Mouse (Mus musculus): ENCODE measurements around the gene Olfr148.

The Olfr148 gene

DNA sequence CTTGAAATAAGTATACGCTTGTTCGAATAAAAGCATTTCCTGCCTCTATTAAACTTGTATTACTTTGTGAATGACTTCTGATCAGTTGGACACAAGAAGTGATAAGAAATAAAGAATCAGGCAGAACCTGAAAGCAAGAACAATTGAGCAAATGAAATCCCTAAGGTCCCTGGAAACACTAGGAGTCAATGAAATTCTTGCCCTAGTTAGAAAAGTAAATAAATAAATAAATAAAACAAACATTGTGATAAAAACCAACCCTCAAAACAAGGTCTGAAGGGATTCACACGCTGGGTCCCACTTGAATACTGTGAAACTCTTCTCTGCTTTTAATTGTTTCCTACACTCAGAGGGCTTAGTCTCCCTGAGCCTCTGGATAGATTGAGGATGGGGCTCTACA lies at the start of gene Olfr148:
TSS of gene Olfr148 (plus strand) at position 301 of the 400 bp plus-strand sequence.
- DNase-seq (ENCODE audit: low read depth, low spot score) = no peak

DNA sequence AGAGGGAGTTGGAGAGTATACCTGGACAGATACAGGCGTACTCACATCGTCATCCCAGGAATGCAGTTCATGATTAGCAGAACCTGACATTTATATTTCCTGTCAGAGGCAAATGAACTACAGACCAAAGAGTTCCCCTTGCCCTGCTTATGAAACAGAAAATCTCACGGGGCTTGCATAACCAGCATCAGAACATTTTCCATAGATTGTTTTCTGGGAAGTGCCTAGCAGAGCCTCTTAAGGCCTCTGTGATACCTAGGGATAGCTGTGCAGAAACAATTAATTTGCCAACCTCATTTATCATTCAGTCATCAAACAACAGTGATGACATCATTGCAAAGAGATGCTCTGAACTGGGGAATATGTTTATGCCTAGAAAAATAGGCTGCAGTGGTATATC lies 35.0 kb upstream of the Olfr148 start, which contains the start of gene Olfr959:
TSS of gene Olfr959 (minus strand) at position 101 of the 400 bp plus-strand sequence.
- DNase-seq (ENCODE audit: low read depth, low spot score) = no peak

DNA sequence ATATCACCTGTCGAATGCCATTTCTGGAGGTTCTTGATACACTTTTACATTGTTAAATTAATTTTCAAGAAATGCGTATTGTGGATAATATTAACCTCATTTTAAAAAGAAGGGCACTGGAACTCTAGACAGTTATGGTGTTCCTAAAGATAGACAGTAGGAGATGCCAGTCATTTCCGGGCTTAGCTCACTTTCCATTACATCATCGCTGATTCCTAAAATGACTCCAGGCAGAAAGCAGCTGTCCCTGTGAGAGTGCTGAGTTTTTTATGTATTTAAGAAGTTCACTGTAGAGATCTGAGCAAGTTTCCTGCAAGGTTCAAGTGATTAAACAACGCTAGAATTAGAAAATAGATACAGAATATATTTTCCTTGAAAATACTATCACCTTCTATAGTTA lies 33.4 kb upstream of the Olfr148 start:
- DNase-seq (ENCODE audit: low read depth, low spot score) = no peak

DNA sequence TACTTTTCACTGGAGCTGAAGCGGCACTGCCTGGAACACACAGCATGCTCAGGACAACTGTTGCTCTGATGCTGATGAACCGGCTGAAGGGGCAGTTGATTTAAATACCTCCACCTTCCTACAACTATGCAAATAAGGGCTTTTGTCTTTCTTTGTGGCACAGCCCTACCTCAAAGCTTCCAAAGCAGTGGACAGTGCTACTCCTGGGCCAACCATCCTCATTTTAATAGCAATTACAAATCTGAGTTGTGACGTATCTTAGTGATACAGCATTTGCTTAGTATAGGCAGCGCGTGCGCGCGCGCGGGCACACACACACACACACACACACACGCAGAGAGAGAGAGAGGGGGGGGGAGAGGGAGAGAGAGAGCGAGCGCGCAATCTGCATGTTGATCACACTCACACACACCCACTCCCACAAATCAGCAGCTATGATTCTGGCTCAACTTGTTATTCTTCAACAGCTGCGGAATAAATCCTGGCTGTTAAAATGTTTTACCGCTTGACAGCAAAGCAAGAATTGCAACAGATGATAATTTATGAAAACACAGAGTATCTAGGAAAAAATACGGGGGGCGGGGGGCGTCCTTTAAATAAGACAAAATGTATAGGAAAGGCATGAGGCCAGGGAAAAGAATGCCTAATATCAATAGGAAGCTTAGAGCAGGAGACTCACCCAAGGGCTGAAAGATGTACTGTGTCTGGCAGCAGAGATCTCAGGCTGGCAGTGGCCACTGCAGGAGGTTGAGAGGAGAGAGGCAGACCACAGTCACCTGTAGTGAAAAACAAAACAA lies 7.7 kb upstream of the Olfr148 start:
- DNase-seq (ENCODE audit: low read depth, low spot score) = no peak

DNA sequence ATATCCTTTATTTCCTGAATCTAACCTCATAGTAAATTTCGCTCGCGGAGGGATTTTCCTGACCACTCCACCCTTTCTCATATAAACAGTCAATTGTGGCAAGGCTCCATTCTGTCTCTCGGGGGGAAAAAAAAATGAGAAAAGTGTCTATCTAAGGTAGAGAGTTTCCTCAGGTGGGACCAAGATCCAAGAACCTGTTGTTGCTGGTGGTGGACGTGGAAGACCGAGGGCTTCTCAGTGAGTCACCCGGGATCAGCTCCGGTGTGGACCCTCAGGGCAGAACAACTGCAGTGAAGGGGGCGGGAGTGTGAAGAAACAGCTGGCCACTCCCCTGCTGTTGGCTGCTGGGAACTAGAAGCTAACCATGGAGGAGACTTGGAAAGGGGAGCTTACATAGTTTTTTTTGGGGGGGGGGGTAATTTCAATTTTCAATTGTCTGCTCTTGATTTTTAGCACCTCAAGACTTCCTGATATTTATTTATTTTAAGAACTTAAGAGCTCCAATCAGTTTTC lies 7.1 kb upstream of the Olfr148 start:
- no peak for DNase-seq (ENCODE audit: low read depth, low spot score)

DNA sequence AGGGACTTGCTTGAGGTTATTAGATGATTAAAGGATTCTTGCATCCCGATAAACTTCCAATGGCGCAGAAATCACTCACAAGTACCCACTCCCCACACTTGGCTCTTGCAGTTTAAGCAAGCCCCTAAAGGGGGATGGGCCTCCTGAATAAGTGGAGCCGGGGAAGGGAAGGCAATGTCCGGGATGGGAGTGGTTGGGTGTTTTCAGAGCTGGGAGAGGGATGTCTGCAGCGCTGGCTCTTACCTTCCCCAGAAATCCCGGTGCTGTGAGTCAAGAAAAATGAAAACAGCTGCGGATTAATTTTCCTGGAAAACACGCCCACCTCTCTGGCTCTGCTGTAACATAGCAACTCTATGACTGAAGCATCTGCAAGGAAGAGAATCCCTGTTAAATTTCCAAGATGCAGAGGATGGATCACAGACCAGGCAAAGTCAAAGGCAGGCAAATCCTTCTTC lies 6.4 kb upstream of the Olfr148 start, which contains the start of gene AW551984:
TSS of gene AW551984 (minus strand) at position 405 of the 455 bp plus-strand sequence.
- no peak for DNase-seq (ENCODE audit: low read depth, low spot score)

DNA sequence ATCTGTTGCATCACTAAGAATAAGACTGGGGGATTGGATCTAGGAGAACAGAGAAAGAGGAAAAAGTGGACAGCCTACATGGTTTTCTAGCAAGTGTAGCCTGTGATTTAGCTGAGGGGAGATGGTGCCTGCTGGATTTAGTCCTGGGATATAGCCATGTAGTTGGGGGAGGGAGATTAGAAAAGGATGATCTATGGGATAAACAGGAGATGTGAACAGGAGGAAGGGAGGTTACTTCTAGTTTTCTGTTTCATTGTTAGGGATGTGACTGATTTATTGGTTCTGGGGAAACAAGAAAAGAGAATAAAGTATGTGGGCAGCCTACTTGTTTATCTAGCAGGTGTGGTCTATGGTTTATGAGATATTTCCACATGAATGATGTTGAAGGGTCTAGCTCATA lies 2.0 kb upstream of the Olfr148 start:
- no peak for DNase-seq (ENCODE audit: low read depth, low spot score)

DNA sequence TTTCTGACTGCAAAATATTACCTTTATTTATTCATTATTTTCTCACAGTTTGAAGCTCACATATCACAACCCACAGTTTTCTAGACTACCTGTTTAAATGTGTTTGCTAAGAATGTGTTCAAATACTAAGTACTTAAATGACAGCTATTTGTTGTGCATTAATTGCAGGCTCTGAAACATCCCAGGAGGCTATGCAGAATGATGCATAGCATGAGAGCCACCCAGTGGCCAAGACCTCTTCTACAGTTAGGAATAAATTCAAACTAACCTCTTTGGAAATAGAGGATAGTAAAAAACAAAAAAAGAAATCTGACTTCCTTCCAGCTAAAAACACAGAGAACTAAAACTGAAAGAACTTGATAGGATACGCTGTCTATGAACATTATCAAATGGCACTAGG lies 1.5 kb downstream of the Olfr148 start:
- DNase-seq (ENCODE audit: low read depth, low spot score) = no peak

DNA sequence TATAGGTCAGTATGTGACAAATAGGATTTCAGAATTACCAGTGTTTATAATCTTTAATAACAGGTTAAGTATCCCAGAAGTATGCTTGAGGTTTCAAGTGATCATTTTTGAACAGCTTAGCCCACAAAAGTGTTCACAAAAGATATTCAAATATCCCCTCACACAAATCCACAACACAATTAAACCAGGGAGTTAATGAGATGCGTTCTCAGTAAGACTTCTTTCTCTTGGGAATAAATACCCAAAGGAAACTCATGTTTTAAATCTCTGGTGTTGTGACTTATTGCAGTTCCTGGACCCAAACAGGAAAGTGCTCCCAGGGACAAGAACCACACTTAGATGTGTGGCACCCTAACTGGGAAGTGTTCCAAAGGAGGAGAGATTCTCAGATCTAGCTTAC lies 10.6 kb downstream of the Olfr148 start, which contains the start of gene Olfr960:
TSS of gene Olfr960 (plus strand) at position 301 of the 400 bp plus-strand sequence.
- no peak for DNase-seq (ENCODE audit: low read depth, low spot score)

DNA sequence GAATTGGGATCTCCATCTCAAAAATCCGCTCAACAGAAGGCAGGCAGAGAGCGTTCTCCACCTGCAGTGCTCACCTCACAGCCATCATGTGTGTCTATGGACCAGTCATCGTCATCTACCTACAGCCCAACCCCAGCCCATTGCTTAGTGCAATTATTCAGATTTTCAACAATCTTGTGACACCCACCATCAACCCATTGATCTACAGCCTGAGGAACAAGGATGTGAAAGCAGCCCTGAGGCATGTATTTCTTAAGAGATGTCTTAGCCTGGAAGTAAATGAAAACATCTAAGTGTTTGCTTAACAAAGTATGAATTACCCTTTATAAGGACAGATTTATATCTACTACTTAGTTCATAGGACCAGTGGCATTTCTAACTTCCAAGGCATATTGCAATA lies 13.3 kb downstream of the Olfr148 start:
- DNase-seq (ENCODE audit: low read depth, low spot score) = no peak

DNA sequence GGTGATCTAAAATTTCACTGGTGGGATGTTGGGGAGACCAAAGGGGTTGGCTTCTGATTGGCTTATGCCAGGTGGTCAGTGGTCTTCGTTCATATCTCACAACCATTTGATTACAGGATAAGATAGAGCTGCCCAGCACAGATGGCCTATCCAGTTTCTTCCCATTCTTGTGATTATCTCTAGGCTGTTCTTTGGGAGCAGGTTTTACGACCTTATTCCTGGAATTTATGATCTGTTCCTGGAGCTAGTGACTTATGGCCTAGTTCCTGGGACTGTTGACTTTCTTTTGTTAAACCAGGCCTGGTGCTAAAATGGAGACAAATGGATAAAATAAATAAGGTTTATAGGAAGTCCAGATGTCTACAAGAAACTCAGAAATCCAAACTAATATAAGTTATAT lies 14.3 kb downstream of the Olfr148 start:
- no peak for DNase-seq (ENCODE audit: low read depth, low spot score)

DNA sequence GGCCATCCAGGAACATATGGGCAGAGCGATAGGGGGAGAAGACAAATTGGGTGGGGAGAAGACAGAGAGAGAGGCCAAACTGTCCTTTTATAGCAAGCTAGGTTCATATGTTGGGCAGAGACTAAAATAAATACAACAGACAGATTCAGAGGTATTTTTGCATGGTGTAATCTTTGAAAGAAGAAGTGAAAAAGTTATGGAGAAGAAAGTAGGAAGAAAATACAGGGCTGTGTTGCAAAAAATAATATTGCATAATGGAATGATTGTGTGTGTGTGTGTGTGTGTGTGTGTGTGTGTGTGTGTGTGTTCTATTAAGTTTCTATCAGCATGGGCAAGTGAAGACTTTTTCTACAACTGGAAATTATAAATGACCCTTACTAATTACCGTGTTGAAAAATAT lies 18.6 kb downstream of the Olfr148 start:
- DNase-seq (ENCODE audit: low read depth, low spot score) = no peak

DNA sequence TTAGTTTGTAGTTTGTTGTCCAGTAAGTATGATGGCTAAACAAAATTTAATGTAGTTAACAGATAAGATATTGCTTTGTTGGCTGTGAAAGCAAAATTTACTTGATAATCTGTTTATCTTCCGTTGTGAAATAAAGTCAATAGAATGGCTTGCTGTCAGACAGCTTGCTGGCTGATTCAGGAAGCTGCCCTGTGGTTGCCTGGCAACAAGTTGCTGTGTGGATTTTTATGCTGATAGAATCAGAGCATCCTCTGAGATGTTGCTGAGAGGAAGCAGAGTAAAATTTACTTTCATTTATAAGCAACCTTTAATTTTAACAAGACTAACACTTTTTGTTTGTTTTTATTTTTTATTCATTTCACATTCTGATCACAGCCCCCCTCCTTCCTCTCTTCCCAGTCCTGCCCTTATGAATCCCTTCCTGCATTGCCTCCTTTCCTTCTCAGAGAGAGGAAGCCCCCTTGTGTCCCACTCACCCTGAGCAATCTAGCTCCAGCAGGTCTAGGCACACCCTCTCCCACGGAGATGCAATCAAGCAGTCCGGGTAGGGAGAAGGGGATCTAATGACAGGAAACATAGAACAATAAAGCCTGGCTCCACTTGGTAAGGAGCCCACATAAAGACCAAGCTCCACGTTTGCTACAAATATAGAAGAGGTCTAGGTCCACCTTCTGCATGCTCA lies 23.6 kb downstream of the Olfr148 start:
- DNase-seq (ENCODE audit: low read depth, low spot score) = no peak

DNA sequence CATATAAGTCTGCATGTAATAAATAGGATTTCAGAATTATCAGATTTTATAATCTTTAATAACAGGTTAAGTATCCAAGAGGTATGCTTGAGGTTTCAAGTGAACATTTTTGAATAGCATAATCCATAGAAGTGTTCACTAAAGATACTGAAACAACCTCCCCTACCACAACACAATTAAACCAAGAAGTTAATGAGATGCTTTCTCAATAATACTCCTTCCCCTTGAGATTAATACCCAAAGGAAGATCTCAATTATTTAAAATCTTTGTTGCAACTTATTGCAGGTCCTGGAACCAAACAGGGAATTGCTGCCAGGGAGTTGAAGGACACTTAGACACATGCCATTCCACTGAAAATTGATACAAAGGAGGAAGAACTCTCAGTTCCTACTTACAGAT lies 34.3 kb downstream of the Olfr148 start, which contains the start of gene Olfr961:
TSS of gene Olfr961 (plus strand) at position 301 of the 400 bp plus-strand sequence.
- no peak for DNase-seq (ENCODE audit: low read depth, low spot score)

DNA sequence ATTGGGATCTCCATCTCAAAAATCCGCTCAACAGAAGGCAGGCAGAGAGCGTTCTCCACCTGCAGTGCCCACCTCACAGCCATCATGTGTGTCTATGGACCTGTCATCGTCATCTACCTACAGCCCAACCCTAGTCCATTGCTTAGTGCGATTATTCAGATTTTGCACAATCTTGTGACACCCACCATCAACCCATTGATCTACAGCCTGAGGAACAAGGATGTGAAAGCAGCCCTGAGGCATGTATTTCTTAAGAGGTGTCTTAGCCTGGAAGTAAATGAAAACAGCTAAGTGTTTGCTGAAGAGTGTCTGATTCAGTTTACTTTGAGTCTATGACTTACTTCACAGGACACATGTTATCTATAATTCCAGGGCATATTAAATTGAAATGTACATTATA lies 36.9 kb downstream of the Olfr148 start:
- DNase-seq (ENCODE audit: low read depth, low spot score) = no peak

DNA sequence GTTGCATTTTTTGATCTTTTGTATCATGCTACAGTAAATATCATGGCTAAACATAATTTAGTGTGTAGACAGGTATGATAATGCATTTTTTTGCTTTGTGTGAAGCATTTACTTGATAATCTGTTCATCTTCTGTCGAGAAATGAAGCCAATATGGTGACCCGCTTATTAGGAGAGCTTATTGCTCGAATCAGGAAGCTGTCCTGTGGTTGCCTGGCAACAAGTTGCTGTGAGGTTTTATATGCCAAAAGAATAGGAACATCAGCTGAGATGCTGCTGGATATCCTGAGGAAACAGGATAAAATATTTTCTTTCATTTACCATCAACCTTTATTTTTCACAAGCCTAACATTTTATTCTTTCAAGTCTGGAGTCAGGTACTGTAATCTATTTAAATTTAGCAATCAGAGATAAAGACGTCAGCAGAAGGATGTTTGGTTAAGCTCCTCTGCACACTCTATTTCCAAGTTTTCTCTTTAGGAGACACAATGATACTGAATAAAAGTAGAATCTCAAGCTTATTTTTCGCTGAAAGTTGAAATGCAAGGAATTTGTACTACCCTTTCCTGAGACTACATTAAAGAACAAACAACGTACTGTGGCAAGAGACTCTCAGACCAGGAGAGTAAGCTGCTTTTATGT lies 44.4 kb downstream of the Olfr148 start:
- DNase-seq (ENCODE audit: low read depth, low spot score) = no peak
